Mouse (Mus musculus) embryonic stem cell, embryonic (primary cell): ENCODE data around the gene Wdr49.
"Not testable (repeated sequence)": the region's sequence is repeated elsewhere in the genome, so short reads cannot be mapped to it uniquely, and the experiment has no call there.

Experiments used
- CTCF ChIA-PET, 4 experiments: fragments of 300-600 bp in 2 of 4; fragments of 350-600 bp in 2 of 4; sonication (Branson Sonifier 250); formaldehyde crosslinking; loops; one replicate each; lab custom pipeline; 2022; ENCODE audit warnings: inconsistent platforms in 2 of 4; lab: Charles Lee
- POLR2A ChIA-PET, 4 experiments: fragments of 300-600 bp in 2 of 4; fragments of 350-600 bp in 2 of 4; sonication (Branson Sonifier 250); formaldehyde crosslinking; loops; one replicate each; lab custom pipeline; 2022; ENCODE audit warnings: antibody characterized with exemption in 4 of 4, inconsistent platforms in 1 of 4; lab: Charles Lee

The Wdr49 gene

DNA sequence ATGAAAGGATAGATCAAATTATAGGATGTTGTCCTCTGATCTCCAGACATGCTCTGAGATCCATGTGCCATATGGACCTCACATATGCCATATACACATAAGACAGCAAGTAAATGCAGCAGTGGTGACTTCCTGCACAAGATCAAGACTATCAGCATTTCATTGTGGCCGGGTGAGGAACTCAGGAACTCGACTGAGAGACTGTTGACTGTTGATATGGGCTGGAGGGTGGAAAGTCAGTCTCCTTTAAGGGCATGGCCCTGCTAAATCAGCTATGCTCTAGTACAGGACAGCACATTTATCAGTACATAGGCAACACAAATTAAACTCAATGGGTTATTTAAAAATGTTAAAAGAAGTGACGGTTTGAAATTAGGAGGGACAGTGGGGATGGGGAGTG lies 173.7 kb downstream of the Wdr49 start:
- CTCF ChIA-PET: no interaction called here
- POLR2A ChIA-PET: no interaction called here

DNA sequence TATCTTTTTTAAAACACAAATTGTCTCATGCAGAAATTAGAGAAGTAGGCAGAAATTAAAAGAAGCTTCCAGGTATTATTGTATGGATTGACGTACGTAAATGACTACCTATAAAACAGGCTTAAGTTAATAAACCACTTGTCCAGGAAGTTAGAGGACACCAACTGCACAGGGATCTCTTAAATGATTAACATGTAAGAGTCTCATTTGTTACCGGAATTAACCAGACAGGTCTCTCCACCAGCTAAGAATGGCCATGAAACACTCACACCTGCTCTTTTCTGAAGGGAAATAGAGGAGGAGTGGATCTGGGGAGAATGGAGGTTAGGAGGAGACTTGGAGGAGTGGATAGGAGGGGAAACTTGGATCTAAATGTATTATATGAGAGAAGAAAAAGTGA lies 176.4 kb downstream of the Wdr49 start:
- ChIA-PET CTCF (no interaction called here), POLR2A (no interaction called here)

DNA sequence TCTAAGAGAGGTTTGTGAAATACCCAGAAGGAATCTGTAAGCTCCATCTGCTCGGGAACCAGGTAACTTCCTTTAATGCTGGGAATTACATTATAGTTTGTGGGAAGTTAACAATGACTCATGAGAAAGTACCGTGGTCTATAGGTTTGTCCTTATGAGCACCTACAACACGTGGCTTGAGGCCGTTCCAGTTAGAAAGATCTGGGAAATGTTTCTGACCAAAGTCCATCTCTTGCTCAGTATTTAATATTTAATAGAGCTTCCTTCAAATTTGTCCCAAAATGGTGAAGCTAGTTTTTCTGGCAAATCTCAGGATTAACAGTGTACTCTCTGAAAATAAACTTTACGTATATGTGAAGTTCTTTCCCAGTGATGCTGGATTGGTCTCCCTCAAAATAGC lies 177.3 kb downstream of the Wdr49 start:
- CTCF ChIA-PET: no interaction called here
- POLR2A ChIA-PET: no interaction called here

DNA sequence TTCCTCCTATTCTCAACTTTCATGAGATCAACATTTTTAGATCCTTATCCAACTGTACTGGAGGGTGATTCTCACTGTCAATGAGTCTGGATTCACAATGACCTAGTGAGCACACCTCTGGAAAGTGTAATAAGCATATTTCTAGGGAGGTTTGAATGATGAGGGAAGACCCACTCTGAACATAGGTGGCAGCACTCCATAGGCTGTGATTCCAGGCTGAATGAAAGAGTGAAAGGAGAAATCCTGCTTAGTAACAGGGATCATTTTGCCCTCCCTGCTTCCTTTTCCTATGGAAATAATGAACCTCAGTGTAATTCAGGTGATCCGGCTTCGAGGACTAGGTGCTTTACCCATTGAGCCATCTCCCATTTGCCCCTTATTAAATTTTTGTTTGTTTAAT lies 180.9 kb downstream of the Wdr49 start:
- ChIA-PET POLR2A (no interaction called here), CTCF (no interaction called here)

DNA sequence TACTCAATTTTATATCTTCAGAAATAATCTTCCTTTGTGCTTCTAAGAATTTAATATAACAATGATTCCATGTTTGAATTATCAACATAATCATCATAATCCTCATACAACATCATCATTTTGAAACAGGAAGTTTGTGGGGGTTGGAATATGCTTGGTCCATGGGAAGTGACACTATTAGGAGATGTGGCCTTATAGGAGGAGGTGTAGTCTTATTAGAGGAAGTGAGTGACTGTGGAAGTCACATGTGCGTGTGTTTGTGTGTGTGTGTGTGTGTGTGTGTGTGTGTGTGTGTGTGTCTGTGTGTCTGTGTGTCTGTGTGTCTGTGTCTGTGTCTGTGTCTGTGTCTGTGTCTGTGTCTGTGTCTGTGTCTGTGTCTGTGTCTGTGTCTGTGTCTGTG lies 182.5 kb downstream of the Wdr49 start:
- POLR2A ChIA-PET, CTCF ChIA-PET: not testable (repeated sequence)

DNA sequence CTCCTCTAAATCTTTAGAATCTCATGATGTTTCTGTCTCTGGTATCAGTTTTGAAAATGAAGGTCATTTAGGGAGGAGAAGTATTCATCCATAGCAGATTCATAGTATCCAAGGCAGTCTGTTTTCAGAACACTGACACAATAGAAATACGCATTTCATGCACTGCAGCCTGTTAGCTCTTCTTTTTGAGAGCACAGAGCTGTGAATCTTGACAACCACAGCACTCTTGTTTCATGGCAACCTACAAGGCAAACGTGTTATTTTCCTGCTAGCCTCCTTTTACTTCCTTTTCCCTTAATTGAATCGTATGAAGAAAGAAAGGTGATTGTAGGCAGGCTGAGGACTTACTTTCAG lies 184.2 kb downstream of the Wdr49 start:
- POLR2A ChIA-PET: no interaction called here
- CTCF ChIA-PET: no interaction called here

DNA sequence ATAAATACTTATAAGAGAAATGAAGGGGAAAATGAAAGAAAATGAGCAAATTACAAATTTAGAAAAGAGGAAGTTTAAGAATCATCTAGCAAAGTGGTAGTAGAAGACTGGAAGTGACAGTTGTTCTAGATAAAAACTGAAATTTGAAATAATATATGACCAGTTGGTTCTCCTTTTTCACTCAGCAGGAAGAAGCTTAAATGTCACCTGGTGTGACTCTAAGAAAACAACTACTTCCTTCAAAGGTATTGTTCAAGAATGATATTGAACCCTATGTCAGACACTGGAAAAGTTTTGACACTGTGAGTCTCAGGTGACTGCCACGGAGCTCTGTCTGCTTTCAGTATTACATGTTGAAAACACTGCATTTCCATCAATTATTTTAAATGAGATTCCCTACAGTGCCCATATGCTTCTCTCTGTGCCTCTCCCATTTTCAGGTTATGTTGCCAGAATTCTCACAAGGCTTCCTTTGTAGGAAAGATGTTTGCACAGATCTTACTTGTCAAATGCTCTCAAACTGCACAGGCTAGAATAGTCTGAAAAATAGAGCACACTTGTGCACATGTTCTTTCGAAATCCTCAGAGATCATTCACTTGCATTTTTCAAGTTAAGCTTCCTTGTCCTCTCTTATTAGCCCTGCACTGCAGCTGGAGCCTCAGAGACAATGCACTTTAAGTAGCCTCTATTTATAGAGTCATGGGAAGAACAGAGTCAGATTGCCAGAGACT lies 184.8 kb downstream of the Wdr49 start:
- ChIA-PET CTCF (no interaction called here), POLR2A (no interaction called here)

DNA sequence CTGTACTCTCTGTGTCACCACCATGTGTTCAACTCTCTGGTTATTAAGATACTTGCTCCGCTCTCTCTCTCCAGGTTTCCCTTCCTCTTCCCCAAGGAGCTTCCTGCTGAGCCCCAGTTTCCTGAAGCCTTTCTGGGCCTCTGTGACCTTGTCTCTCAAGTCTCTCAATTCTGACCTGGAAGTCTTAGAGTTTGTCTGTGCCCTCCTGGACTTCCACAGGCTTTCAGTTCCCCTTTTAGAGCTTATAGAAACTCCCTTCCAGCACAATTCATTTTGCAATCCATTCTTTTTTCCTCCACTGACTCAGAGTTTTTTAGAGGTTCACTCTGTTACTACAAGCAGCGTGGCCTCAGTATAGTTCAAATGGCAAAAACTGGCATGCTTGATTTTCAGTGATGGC lies 188.7 kb downstream of the Wdr49 start:
- ChIA-PET POLR2A (no interaction called here), CTCF (no interaction called here)

DNA sequence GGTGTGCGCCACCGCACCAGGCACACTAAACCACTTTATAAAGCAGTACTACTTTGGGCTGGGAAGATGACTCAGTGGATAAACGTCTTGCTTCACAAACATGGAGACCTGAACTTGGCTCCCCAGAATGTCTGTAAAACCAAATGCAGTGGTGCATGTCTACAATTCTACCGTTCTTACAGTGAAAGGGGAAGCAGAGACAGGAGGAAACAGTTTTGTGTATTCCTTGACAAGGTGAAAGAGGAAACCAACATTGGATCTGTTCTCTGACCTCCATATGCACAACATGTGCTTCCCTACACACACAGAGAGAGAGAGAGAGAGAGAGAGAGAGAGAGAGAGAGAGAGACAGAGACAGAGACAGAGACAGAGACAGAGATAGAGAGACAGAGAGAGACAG lies 204.5 kb downstream of the Wdr49 start:
- ChIA-PET CTCF (no interaction called here), POLR2A (no interaction called here)

DNA sequence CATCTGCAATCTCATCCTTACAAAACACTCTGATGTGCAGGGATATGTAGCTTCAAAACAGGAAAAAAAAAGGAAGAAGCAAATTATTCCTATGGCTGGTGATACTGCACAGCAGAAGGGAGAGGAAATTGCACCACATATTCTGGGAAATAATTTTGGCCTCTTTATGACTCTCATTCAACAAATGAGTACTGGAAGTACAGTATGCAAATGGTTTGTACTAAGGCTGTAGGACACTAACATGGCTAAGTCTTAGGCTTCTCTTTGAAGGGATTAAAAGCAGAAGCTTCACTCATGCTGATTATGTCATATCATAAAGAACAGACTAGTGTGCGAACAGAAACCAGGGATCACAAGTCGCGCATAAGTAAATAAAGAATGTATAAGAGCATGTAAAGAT lies 205.4 kb downstream of the Wdr49 start:
- POLR2A ChIA-PET: no interaction called here
- CTCF ChIA-PET: no interaction called here

DNA sequence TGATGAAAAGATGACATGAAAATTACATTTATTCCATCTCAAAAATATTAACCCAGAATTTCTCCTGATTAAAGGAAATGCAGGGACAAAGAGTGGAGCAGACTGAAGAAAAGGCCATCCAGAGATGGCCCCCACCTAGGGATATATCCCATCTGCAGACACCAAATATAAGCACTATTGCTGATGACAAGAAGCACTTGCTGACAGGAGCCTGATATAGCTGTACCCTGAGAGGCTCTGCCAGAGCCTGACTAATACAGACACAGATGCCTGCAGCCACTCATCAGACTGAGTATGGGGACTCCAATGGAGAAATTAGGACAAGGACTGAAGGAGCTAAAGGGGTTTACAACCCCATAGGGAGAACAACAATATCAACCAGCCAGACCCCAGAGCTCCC lies 206.8 kb downstream of the Wdr49 start:
- ChIA-PET CTCF (interaction anchor here in 1 of 4 experiments (0.6 kb wide), 1 partner anchor 1178 kb away, joined by 10 read pairs; no protein-coding TSS in a partner anchor), POLR2A (no interaction called here)

DNA sequence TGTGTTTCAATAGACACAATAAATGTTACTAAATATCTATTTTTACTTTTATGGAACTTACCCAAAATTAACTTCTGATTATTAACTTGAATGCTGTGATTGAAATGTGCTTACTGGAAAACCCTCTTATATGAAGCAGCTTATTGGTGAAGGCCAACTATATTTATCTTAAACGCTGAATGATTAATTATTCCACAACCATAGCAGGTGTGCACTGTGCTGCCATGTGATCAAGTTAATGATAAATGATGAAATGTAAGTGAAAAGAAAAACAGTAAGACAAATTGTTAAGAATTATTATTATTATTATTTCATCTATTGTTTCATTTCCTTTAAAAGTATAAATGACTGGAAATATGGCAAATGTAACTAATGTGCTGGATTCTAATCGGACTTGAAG lies 212.0 kb downstream of the Wdr49 start, which contains the start of gene Serpini2:
TSS of gene Serpini2 (minus strand) at position 101 of the 400 bp plus-strand sequence.
- POLR2A ChIA-PET: no interaction called here
- CTCF ChIA-PET: no interaction called here

DNA sequence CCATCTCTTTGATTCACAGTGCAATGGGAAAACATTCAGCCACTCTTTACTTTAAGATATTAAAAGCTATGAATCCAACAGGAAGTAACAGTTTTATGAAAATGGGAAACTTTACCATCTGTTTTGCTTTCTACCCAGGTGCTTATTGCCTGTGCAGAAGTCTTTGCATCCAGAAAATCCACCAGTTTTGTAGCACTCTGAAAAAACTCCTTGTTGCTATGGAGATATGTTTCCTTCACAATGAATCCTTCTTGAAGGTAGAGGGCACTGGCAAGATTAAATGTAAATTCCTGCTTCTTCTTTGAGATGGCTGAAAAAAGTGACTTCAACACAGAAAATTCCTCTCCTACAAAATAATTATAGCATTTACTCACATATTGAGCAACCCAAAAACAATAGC lies 222.6 kb downstream of the Wdr49 start:
- CTCF ChIA-PET: no interaction called here
- POLR2A ChIA-PET: no interaction called here
